Mouse (Mus musculus): ENCODE results near the gene Tinagl1. TPM values are rescaled to one million over a fixed set of nuclear protein-coding genes. Genes with fewer than 3 reads are reported as not detected.

The Tinagl1 gene
- polyA plus RNA-seq, 1 experiment from 2014 or later, result 11.0 TPM

DNA sequence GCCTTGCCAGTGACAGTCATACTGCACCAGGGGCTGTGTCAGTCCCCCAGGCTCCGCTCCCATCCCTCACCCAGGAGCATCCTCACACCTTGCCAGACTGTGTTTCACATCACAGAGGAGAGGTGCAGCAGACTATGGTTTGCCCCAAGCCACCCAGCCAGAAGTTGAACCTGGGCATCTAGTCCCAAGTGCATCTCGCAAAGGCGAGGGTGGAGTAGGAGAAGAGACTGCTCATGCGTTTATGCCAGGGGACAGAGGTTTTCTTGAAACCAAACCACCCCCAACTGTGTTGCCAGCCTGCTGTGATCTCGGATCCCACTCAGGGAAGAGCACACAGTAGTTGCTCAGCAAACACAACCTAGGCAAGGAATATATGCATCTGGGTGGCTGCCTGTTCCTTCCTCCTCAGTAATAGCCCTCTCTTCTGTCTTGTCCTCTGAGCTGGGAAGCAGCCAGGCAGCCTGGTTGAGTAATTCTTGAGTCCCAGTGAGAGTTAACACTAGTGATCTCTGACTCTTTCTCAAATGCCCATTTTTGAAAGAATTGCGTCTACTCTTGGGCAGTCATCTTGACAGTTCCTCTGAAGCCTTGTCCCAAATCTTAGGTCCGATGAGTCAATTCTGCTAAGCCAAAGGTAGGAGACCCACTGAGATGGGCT, 43.3 kb downstream of the Tinagl1 start:
- Histone ChIP-seq H3K27me3 (0 out of 2 replicates have a peak, but pooled peaks cover 5% of the 10 kb centered on the region), H3K27ac (no peak overlapping the region), H3K4me2 (replicated peaks) (no peak overlapping the region), H3K9me3 (replicated peaks) (no peaks in the 10 kb centered on the region), H3K4me3 (no peak overlapping the region), H3K36me3 (peaks cover 16% of the 10 kb centered on the region), H3K9ac (no peak overlapping the region), H3K4me1 (0 out of 2 replicates have a peak, but pooled peaks cover 2% of the 10 kb centered on the region)
- 87% methylated on average over 7 of the region's 7 CpGs for WGBS
- no peak for ATAC-seq (ENCODE audit: low FRiP score)

DNA sequence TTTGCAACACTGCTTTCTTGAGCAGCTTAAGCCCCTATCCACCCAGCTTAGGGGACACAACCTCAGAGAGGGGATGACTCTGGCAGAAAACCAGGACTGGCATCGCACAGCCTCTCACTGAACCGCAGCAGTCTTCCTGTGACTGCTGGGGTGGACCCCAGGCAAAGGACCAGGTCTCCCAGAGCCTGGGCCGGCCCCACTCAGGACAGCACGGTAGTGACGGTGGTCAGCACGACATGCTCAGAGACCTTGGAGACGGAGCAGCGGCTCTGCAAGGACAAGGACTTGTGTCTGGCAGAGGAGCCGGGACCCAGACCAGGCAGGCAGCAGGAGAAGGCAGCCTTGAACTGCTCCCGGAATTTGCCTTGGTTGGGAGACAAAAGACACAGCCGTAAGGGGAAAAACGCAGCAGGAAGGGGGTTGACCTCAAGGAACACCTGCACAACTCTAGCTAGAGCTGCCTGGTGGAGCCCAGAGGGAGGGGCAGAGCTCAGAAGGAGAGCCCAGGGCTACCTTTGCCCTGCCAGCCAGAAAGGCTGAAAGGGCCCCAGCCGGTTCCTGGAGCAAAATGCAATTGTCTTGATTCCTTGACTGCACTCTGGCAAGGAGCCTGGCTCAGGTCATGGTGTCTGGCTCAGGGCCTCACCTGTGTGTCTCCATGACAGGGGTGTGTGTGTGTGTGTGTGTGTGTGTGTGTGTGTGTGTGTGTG, 44.1 kb downstream of the Tinagl1 start:
- 0 out of 2 replicates have a peak, but pooled peaks cover 2% of the 10 kb centered on the region for H3K4me1 ChIP-seq
- H3K27me3 ChIP-seq, result 0 out of 2 replicates have a peak, but pooled peaks cover 4% of the 10 kb centered on the region
- no peak overlapping the region for H3K27ac ChIP-seq
- no peaks in the 10 kb centered on the region for H3K9me3 ChIP-seq (replicated peaks)
- no peak overlapping the region for H3K9ac ChIP-seq
- no peak overlapping the region for H3K4me3 ChIP-seq
- no peak overlapping the region for H3K4me2 ChIP-seq (replicated peaks)
- WGBS, result 52% methylated on average over 13 of the region's 13 CpGs
- ATAC-seq (ENCODE audit: low FRiP score), result no peak
- peaks cover 24% of the 10 kb centered on the region for H3K36me3 ChIP-seq

DNA sequence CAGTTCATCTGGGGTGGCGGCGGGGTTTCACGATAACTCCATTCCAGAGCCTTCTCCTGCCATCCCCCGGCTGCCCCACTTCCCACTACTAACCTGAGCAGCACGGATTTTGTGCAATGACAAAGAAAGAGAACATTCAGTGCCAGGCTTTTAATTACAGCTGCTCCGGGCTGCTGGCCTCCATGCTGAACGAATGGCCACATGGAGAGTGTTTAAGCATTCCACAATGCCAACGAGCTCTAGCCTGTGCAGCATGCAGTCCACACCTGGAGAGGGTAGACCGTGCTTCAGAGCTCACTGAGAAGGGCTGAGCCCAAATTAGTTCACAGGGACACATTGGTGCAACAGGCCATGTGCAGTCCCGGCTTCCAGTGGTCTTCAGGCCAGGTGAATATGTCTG, 44.8 kb downstream of the Tinagl1 start:
- Histone ChIP-seq H3K4me2 (replicated peaks) (no peak overlapping the region), H3K9me3 (replicated peaks) (no peaks in the 10 kb centered on the region), H3K27ac (no peak overlapping the region), H3K9ac (no peak overlapping the region), H3K4me1 (no peaks in the 10 kb centered on the region), H3K4me3 (no peak overlapping the region), H3K27me3 (no peaks in the 10 kb centered on the region), H3K36me3 (peaks cover 31% of the 10 kb centered on the region)
- 83% methylated on average over 10 of the region's 10 CpGs for WGBS
- no peak for ATAC-seq (ENCODE audit: low FRiP score)

DNA sequence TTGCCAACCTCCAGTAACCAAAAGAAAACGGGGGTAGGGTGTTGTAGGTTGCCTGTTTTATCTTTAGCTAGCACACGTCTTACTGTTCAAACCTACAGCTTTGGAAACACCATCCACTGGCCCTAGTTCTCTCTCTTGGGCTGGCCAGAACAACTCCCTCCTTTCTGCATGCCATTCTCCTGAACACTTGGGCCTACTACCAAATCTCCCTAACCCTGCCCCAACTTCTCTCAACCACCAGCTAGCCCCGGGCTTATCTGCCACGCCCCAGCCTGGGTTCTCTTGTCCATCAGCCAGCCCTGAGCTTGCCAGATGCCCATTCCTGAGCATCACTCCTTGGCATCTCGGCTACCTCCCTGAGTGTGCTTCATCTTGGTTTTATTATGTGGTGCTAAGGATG, 46.0 kb downstream of the Tinagl1 start:
- no peaks in the 10 kb centered on the region for H3K27me3 ChIP-seq
- no peak overlapping the region for H3K4me2 ChIP-seq (replicated peaks)
- H3K36me3 ChIP-seq, result peaks cover 42% of the 10 kb centered on the region
- H3K9ac ChIP-seq, result no peak overlapping the region
- no peak overlapping the region for H3K27ac ChIP-seq
- H3K4me1 ChIP-seq, result no peaks in the 10 kb centered on the region
- no peak overlapping the region for H3K4me3 ChIP-seq
- no peak for ATAC-seq (ENCODE audit: low FRiP score)
- H3K9me3 ChIP-seq (replicated peaks), result no peaks in the 10 kb centered on the region
- 89% methylated on average over 5 of the region's 5 CpGs for WGBS

DNA sequence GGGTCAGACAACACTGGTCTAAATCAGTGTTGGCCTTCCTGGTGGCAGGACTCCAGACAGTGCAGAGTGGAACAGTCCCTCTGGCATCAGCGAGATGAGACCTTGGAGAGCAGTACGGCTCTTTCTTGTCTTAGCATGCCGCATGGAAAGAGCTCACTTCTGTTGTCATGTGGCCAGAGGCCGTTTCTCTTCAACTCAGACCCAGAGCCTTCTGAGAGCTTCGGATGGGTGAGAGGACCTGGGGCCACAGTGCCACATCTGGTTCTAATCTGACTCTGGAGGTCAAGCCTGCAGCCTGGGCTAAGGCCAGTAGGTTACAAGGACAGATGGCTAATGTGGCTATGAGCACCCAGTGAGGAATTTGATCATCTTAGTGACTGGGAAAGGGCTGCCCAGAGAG, 49.0 kb downstream of the Tinagl1 start:
- 62% methylated on average over 5 of the region's 5 CpGs for WGBS
- Histone ChIP-seq H3K27ac (no peak overlapping the region), H3K4me2 (replicated peaks) (no peak overlapping the region), H3K4me3 (no peak overlapping the region), H3K4me1 (no peaks in the 10 kb centered on the region), H3K27me3 (no peaks in the 10 kb centered on the region), H3K9me3 (replicated peaks) (no peaks in the 10 kb centered on the region), H3K36me3 (peaks cover 66% of the 10 kb centered on the region), H3K9ac (no peak overlapping the region)
- no peak for ATAC-seq (ENCODE audit: low FRiP score)

DNA sequence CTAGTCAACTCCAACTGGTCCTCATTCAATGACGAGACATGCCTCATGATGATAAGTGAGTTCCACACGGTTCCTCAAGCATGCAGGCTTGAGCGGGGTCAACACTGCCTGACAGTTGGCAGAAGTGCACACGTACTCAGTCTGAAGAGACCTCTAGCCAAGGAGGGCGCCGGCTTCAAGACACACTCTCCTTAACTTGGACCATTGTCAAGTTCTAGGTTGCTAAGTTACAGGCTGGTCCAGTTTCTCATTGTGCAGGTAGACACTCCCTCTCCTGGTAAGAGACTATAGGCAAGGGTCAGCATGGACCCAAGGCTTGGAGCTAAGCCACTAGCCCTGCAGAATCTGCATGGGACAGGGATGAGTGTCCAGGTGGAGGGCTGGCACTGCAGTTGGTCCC, 49.8 kb downstream of the Tinagl1 start:
- H3K36me3 ChIP-seq, result peaks cover 67% of the 10 kb centered on the region
- no peak overlapping the region for H3K27ac ChIP-seq
- ATAC-seq (ENCODE audit: low FRiP score), result no peak
- 96% methylated on average over 6 of the region's 6 CpGs for WGBS
- no peaks in the 10 kb centered on the region for H3K9me3 ChIP-seq (replicated peaks)
- H3K4me1 ChIP-seq, result no peaks in the 10 kb centered on the region
- H3K4me3 ChIP-seq, result no peak overlapping the region
- H3K9ac ChIP-seq, result no peak overlapping the region
- no peak overlapping the region for H3K4me2 ChIP-seq (replicated peaks)
- H3K27me3 ChIP-seq, result no peaks in the 10 kb centered on the region

DNA sequence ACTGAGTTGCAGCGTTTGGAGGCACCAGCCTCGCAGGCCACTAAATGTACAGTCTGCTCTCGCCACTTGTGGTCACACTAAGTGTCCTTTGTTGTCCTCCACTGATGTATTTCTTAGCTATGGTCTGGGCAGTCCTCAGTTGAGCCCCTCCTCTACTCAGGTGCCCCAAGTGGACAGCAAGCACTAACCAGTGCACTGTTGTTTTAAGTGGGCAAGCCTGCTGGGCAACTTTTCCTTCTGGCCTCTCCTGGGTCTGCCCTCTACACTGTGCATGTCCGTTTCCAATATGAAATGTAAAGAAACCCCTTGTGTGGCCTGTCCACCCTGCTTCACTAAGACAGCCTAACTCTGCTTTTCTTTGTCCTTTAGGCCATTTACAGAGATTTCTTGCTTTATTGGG, 50.8 kb downstream of the Tinagl1 start:
- no peak overlapping the region for H3K4me2 ChIP-seq (replicated peaks)
- no peaks in the 10 kb centered on the region for H3K4me1 ChIP-seq
- H3K9me3 ChIP-seq (replicated peaks), result no peaks in the 10 kb centered on the region
- no peak for ATAC-seq (ENCODE audit: low FRiP score)
- 91% methylated on average over 4 of the region's 4 CpGs for WGBS
- no peaks in the 10 kb centered on the region for H3K27me3 ChIP-seq
- no peak overlapping the region for H3K27ac ChIP-seq
- peaks cover 67% of the 10 kb centered on the region for H3K36me3 ChIP-seq
- H3K4me3 ChIP-seq, result no peak overlapping the region
- no peak overlapping the region for H3K9ac ChIP-seq

DNA sequence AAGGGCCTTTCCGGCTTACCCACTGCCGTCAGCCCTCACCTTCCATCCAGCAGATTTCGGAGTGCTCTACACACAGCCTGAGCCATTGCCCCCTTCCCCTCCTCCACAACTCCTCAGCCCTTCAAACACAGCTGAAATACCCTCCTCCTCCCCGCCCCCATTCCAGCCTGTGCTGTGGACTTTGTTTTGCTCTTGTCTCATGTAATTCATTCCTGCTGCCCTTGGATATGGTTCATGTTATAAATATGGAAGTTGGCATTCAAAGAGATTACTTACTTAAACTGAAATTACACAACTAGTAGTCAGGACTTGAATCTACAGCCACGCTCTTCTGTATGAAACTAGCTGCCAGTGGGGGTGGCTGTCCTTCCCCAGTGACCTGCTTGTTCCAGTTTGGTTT, 51.9 kb downstream of the Tinagl1 start:
- H3K4me3 ChIP-seq, result no peak overlapping the region
- H3K27me3 ChIP-seq, result no peaks in the 10 kb centered on the region
- no peaks in the 10 kb centered on the region for H3K9me3 ChIP-seq (replicated peaks)
- H3K36me3 ChIP-seq, result peaks cover 66% of the 10 kb centered on the region
- WGBS, result 84% methylated on average over 5 of the region's 5 CpGs
- no peak for ATAC-seq (ENCODE audit: low FRiP score)
- H3K27ac ChIP-seq, result no peak overlapping the region
- no peak overlapping the region for H3K9ac ChIP-seq
- H3K4me1 ChIP-seq, result no peaks in the 10 kb centered on the region
- H3K4me2 ChIP-seq (replicated peaks), result no peak overlapping the region

DNA sequence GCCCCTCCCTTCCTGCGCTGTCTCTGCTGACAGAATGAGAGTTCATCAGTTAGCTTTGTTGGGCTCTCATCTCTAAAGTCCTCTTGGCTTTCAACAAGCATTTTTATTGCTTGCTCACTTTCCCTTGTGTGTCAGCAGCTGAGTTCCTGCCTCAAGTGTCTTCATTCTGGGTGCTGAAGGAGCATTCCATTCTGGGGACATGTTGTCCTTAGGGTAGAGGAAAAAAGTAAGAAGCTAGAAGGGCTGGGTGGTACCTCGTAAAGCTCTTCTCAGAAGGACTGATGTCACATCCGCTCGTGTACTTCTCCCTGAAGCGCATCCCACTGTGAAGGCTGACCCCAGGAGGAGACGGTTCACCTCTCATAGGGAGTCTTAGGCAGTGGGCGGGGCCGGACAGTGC, 53.4 kb downstream of the Tinagl1 start:
- 70% methylated on average over 8 of the region's 8 CpGs for WGBS
- no peak overlapping the region for H3K4me3 ChIP-seq
- H3K4me1 ChIP-seq, result no peaks in the 10 kb centered on the region
- no peak overlapping the region for H3K9ac ChIP-seq
- no peak overlapping the region for H3K27ac ChIP-seq
- peaks cover 51% of the 10 kb centered on the region for H3K36me3 ChIP-seq
- no peak overlapping the region for H3K4me2 ChIP-seq (replicated peaks)
- no peaks in the 10 kb centered on the region for H3K27me3 ChIP-seq
- no peak for ATAC-seq (ENCODE audit: low FRiP score)
- H3K9me3 ChIP-seq (replicated peaks), result no peaks in the 10 kb centered on the region

DNA sequence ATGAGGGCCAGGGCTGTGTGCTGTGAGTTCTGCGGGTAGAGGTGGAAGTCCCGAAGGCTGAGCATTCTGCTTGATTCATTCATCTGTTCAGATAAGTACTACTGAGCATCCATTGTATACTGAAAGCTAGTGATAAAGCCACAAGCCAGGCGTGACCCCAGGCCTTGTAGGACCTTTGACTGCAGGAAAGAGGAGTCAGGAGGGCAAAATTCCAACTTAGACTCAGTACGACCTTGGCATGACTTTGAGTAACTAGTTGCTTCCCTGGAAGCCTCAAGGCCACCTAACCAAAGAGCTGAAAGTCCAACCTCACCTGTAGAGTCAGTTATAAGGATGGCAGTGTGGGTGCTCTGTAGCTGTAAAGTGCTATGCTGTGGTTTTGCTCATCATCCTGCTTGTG, 54.2 kb downstream of the Tinagl1 start:
- H3K27me3 ChIP-seq, result no peaks in the 10 kb centered on the region
- 85% methylated on average over 4 of the region's 4 CpGs for WGBS
- no peaks in the 10 kb centered on the region for H3K9me3 ChIP-seq (replicated peaks)
- H3K27ac ChIP-seq, result no peak overlapping the region
- H3K4me1 ChIP-seq, result no peaks in the 10 kb centered on the region
- H3K9ac ChIP-seq, result no peak overlapping the region
- no peak for ATAC-seq (ENCODE audit: low FRiP score)
- H3K4me3 ChIP-seq, result no peak overlapping the region
- H3K4me2 ChIP-seq (replicated peaks), result no peak overlapping the region
- H3K36me3 ChIP-seq, result peaks cover 44% of the 10 kb centered on the region

Other genes with a start within 250 kb of the Tinagl1 start
- 0.06 TPM in 1 of 2 replicates, not detected in the other for gene Spocd1, start 245.9 kb downstream of the Tinagl1 start, polyA plus RNA-seq (2016; fragmentation: Nextera tagmentation; extraction: Ambion mirVana)
- gene Adgrb2, start 190.3 kb downstream of the Tinagl1 start, polyA plus RNA-seq (2016; fragmentation: Nextera tagmentation; extraction: Ambion mirVana), result 10.3 and 12.6 TPM in 2 replicates
- 29.8 and 32.5 TPM in 2 replicates for gene Col16a1, start 127.3 kb downstream of the Tinagl1 start, polyA plus RNA-seq (2016; fragmentation: Nextera tagmentation; extraction: Ambion mirVana)
- 59.7 and 61.0 TPM in 2 replicates for gene Pef1, start 72.6 kb downstream of the Tinagl1 start, polyA plus RNA-seq (2016; fragmentation: Nextera tagmentation; extraction: Ambion mirVana)
- gene Hcrtr1, start 35.8 kb downstream of the Tinagl1 start, polyA plus RNA-seq (2016; fragmentation: Nextera tagmentation; extraction: Ambion mirVana), result 1.0 and 1.3 TPM in 2 replicates
- 1.1 and 1.4 TPM in 2 replicates for gene Gm853, start 47.3 kb upstream of the Tinagl1 start, polyA plus RNA-seq (2016; fragmentation: Nextera tagmentation; extraction: Ambion mirVana)
- 85.2 and 85.3 TPM in 2 replicates for gene Serinc2, start 104.1 kb upstream of the Tinagl1 start, polyA plus RNA-seq (2016; fragmentation: Nextera tagmentation; extraction: Ambion mirVana)
- 44.2 and 46.0 TPM in 2 replicates for gene Fabp3, start 133.5 kb upstream of the Tinagl1 start, polyA plus RNA-seq (2016; fragmentation: Nextera tagmentation; extraction: Ambion mirVana)
- 0.46 TPM in 1 of 2 replicates, not detected in the other for gene Gm10570, start 133.6 kb upstream of the Tinagl1 start, polyA plus RNA-seq (2016; fragmentation: Nextera tagmentation; extraction: Ambion mirVana)
- 76.2 and 80.5 TPM in 2 replicates for gene Zcchc17, start 184.8 kb upstream of the Tinagl1 start, polyA plus RNA-seq (2016; fragmentation: Nextera tagmentation; extraction: Ambion mirVana)
- 147 and 151 TPM in 2 replicates for gene Snrnp40, start 185.0 kb upstream of the Tinagl1 start, polyA plus RNA-seq (2016; fragmentation: Nextera tagmentation; extraction: Ambion mirVana)